Mouse (Mus musculus) layer of hippocampus, adult 11-12 months (tissue): ENCODE data around the gene St3gal5.

Experiments used
- DNase-seq: peaks from one replicate; pipeline ENCODE4 v3.0.0; 2022; ENCODE audit warnings: low spot score

St3gal5 gene

DNA sequence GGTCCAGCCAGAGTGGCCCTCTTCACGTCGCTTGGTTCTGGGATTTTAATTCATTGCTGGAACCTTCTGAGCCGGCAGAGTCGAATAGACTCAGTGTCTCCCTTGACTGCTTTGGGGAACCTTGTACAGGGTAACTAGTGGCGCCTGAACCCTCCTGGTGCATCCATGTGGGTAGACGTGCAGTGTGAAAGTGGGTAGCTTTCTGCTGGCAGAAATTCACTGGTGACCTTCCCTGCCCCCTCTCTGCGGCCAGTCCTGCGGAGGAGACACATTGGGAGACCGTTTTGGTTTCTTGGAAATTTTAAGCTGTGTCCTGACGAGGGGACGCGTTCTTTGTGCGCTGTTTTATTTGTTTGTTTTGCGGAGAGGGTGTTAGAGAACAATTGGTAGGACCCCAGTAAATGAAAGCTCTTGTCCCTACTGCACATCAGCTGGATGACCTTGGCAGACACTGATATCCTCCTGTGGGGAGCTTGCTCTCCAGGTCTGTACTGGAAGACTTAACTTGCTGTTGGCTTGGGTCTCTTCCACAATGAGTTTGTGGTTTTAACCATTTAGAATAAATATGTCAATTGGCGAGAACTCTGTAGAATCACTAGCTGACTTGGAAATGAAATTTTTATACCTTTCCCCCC is 746 bp downstream of the St3gal5 start:
- DNase-seq = no peak

GRCm38 (mm10) chr6:72098691-72099090 is 1.3 kb downstream of the St3gal5 start:
- no peak for DNase-seq

GRCm38 (mm10) chr6:72099281-72099680 is 1.9 kb downstream of the St3gal5 start:
- DNase-seq = no peak

DNA sequence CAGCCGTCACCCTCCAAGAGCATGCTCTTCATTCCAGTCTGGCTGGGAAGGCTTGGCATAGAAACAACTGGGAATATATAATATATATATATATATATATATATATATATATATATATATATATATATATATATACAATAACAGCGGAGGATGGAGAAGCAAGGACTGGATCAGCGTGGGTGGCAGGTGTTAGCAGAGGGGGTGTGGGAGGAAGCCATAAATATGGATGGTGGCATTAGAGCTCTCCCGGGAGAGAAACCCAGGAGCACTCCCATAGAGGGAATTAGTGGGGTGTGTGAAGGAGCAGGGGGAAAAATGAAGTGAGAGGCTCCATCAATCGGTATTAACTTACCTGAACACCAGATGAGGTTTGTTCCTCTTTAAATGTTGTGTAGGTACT is 2.8 kb downstream of the St3gal5 start:
- DNase-seq = no peak

GRCm38 (mm10) chr6:72100939-72101338 is 3.5 kb downstream of the St3gal5 start:
- DNase-seq = no peak

DNA sequence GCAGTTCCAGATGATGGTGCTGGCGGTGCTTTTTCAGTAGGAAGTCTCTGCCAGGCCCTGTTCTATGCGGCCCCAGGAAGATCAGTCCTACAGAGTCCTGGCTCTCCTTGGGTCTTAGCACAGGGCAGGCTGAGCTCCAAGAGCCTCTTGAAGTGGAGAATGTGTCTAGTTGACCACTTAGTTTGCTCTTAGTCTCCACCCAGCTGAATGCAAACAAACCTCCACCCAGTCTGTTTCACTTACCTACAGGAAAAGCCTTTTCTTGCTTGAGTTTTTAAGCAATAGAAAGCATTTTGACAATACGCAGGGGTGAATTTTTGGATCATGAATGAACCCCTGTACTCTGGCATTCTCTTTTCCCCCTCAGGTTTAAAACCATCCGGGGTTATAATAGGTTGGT is 4.0 kb downstream of the St3gal5 start:
- no peak for DNase-seq

- no peak for DNase-seq
Measured at GRCm38 (mm10) chr6:72102066-72102465, 4.7 kb downstream of the St3gal5 start.

- DNase-seq = no peak
Measured at GRCm38 (mm10) chr6:72104534-72104933, 7.1 kb downstream of the St3gal5 start.

DNA sequence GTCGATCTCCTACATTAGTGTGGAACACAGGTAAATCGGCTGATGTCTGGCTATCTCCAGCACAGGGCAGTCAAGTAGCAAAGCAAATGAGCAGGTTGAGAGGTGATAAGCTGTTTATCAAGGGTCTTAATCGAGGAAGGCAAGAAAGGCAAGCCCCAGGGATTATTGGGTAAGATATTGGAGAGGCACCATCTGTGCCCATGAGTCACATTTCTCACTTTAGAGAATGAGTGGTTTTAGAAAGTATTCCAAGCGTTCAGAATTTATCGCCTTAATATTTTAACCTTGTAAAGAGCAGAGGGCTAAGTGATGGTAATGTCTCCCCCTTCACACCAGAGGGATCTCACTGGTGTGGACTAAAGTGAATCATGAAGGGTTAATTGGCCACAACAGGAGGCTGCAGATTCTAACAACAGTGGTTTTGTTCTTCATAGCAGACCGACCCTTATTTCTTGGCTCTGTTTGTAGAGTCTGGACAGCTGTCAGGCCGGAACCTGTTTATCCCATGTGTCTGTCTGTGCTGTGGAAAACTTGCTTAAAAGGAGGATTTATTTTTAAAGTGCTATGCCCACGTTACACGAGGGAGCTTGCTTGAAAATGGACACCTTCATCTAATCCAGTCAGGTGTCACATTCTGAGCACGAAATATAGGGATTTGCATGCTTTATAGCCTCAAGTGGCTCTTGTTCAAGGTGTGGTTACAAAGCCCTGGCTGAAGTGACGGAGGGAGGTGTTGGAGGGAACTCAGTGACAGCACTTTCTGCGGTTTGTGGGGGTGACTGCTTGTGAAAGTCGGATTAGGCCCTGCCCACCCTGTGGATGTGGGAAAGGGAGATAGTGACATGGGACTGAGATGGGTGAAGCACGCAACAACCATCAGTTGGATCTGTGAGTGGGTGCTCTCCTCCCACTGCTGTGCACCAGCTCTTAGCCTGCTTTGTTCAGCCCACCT is 11.8 kb downstream of the St3gal5 start:
- no peak for DNase-seq

- no peak for DNase-seq
Measured at GRCm38 (mm10) chr6:72110577-72110976, 13.2 kb downstream of the St3gal5 start.

- peak; percentile 31 for DNase-seq
Measured at GRCm38 (mm10) chr6:72112575-72112974, 15.2 kb downstream of the St3gal5 start.

DNA sequence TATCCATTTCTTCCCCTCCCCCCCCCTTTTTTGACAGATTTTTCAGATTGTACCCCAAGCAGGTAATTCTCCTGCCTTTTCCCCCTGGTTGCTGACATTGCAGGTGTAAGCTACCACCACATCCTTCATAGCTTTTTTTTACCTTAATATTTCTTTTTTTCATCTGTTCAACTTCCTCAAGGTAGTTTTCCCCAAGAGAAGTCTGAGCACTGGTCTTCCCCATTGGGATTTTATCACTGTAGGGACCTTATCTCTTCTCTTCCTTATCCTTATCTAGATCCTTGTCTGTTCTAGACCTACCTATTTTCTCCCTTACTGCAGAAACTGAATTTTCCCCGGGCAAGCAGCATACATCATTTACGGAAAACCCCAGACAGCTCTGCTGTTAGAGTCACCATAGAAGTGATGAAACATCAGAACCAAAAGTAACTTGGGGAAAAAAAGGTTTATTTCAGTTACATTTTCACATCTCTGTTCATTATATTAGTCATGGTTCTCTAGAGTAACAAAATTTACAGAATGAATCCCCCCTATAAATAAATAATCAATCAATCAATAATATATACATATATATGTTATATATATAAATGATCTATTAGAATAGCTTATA is 15.8 kb downstream of the St3gal5 start:
- no peak for DNase-seq

GRCm38 (mm10) chr6:72114902-72115301 is 17.5 kb downstream of the St3gal5 start:
- no peak for DNase-seq

DNA sequence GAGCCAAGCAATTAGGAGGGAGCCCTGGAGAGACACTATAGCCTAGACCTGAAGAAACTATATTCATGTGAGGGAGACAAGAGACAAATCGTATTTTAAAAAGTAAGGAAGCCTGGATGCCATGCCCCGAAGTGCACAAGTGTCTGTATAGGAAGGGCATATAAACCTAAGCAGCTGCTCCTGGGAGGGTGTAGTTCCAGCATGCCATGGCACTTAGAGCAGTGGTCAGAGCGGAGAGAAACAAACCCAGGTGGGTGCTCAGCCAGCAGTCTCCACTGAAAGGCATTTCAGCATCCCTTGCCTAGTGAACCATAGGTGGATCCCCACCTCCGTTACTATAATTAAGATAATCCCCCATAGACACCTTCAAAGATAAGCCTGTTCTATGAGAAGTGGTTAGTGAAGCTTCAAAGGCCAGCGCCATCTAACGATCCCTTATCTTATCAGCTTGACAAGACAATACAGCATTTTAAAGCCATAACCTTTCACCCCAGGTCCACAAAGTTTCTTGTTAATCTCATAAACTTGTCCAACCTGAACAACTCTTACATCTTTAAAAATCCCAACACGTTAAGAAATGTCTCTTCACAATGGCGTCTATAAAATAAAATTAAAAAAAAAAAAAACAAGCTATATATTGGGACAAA is 20.1 kb downstream of the St3gal5 start:
- no peak for DNase-seq

DNA sequence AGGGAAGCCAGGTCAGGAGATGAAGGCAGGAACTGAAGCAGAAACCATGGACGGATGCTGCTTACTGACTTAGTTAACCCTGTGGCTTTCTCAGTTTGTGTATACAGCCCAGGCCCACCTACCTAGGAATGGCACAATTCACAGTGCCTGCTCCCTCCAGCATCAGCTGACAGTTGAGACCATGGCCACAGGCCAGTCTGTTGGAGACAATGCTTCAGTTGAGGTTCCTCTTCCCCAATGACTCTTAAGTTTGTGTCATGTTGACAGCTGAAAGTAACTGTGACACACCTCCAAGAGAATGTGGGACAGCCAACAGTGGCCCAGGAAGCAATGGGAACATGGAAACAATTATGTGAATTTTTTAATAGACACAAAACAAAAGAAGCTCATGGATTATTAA is 22.5 kb downstream of the St3gal5 start:
- DNase-seq = no peak

DNA sequence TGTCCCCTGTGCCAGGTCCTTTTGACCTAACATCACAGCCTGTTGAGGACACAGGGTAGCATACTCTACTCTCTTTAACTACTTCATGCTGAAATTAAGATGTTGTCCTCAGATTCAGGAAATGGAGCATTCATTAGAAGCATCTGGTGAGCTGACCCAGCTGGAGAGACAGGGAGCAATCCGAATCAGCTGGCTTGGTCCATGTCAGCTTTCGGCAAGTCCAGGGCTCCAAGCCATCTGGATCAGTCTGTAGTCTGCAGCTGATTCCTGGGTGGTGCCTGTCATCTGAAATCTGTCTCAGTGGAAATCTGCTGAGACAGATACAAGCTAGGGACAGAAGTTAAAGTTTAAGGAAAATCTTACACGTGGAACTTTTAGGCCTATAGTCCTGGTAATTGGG is 23.9 kb downstream of the St3gal5 start:
- no peak for DNase-seq

GRCm38 (mm10) chr6:72122515-72122914 is 25.1 kb downstream of the St3gal5 start:
- no peak for DNase-seq

DNA sequence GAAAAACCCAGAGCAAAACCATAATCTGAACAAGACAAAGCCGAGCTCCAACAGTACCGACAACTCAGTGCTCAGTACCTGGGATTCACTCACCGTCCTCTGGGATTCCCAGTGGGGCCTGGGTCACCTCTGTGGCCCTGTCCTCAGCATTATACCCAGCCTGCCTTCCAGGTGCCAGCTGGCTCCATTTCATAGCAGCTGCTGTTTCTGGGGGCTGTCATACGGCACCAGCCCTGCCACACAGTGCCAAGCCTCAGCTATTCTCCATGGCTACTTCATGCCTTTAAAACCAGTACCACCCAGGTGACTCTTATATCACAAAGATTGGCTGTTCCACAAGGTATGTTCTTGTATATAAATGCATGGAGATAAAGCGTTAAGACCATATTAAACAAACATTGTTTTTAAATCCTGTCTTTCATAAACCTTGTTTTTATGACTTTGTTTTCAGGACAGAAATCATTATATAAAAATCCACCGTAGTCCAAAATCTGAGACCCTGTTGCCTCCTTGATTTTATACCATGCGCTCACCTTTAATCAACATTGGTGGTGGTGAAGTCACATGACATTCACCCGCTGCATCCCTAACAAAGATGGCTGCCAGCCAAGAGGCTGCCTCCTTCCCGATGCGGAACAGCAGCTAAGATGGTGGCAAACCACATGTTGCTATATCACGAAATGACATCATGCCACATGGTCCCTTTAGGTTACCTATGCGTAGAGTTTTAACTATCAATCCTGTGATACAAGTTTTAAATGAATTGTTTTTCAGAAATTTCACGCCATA is 27.1 kb downstream of the St3gal5 start:
- DNase-seq = no peak

GRCm38 (mm10) chr6:72126128-72126917 is 28.9 kb downstream of the St3gal5 start:
- DNase-seq = no peak

DNA sequence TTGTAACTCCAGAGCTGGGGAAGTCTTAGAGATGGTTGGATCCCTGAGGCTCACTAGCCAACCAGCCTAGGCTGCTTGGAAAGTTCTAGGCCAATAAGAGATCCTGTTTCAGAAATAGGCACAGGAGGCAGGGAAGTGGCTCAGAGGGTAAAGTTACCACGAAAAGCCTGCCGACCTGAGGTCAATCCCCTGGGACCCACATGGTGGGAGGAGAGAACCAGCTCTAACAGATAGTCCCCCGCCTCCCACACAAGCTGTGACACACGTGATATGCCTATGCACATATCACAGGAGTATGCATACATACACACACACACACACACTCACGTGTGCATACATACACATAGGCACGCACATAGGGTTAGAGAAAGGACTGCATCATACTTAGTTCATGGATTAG is 32.7 kb downstream of the St3gal5 start:
- no peak for DNase-seq

DNA sequence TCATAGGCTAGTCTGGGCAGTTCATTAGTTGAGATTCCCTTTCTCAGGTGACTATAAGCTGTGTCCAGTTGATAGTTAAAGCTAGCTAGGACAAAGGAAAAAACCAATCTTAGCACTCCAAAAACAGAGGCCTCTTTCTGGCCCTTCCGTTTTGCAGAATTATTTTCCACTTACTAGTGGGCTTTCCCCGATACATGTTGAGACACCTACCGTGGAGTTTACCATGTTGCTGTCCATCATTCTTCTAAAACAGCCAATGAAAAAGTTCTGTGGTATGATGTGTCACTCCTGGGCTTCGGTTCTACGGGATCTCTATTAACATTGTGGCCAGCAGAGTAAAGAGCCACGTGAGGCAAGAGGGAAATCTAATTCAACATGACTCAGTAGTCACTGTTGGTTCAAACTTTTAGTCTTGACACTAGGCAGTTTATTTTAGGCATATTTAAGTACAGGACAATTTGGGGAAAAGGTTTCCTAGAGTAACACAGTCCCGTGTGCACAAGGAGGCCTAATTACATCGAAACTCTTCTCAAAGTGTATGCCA is 35.4 kb downstream of the St3gal5 start:
- DNase-seq = no peak
